Mouse (Mus musculus) retina, postnatal 1 day (tissue): ENCODE data around the gene Cep112.
"Not testable (repeated sequence)": the region's sequence is repeated elsewhere in the genome, so short reads cannot be mapped to it uniquely, and the experiment has no call there.

Source experiments
- DNase-seq: peaks from one replicate; pipeline ENCODE4 v3.0.0-alpha.2; 2012

The Cep112 gene

GRCm38 (mm10) chr11:108809626-108810025 lies 384.6 kb downstream of the Cep112 start:
- no peak for DNase-seq

DNA sequence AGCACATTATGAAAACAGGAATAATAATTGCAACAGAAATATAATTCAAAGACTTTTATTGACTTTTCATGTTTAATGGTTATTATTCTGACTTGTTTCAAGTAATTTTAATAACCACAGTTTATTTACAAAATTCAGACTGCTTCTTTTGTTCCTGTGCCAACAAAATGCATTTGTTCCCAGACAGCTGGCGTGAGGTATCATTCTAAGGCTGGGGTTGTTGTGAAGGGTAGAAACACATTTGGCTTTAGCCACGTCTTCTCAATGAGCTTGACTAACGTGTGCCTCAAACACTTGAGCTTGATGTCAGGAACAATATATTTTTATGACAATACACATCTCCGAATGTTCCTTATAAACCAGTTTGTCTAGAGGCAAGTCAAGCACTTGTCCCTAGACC lies 396.8 kb downstream of the Cep112 start:
- DNase-seq: no peak

DNA sequence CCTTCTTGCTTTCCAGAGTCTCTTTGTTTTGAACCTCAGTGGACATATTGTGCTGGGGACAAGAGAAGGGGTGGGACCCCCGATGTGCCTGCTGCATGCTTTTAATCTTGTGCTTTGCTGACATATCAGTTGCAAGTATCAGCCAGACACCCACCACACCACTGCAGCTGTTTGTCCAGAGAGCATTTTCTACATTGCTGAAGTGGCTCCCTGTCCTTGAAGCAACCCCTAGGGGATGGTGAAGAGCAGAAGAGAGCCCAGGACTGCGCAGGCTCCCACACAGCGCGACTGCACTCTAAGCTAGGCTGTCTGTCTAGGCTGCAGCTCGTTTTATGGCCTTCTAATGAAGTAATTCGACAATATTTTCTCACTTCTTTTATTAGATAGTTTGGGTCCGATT lies 397.3 kb downstream of the Cep112 start:
- DNase-seq: no peak

DNA sequence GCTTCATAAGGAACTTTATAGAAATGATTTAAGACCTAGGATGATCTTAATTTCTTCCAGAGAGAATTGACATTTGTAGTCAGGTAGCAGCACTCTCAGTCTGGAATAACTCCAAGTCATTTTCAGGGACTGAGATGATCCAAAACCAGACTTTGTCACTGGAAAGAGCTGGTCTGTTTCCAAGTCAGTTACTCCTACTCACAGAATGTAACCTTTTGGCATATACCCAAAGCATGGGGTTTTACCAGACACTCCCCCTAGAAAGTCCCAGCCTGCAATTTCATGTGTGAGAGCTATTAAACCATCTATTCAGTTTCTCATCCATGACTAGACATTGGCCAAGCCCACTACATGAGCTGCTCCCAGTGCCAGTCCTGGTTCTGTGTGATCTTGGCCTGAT lies 402.3 kb downstream of the Cep112 start:
- no peak for DNase-seq

DNA sequence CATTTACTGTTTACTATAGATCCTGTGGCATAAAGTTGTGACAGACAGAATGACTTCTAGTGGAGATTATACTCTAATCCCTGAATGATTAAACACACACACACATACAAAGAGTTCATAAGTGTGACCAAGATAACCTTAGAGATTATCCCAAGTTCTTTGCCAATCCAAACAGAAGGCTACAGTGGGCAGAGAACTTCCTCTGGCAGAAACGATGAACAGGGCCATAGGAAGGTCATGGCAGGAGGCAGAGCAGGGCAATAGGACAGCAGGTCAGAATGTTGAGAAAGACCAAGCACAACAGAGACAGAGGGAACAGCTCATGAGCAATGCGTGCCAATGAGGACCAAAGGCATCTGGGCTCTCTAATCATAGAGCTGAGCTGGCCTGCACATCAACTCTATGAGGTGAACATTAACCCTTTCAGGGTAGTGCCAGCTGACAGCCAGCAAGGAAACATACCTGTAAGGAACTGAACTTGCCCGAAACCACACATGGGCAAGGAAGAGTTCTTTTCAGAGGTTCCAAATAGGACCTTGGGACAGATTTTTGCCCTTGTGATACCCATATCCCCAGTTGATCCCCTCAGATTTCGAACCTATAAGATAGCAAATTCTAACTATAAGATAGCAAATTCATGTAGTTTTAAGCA lies 403.5 kb downstream of the Cep112 start:
- no peak for DNase-seq

DNA sequence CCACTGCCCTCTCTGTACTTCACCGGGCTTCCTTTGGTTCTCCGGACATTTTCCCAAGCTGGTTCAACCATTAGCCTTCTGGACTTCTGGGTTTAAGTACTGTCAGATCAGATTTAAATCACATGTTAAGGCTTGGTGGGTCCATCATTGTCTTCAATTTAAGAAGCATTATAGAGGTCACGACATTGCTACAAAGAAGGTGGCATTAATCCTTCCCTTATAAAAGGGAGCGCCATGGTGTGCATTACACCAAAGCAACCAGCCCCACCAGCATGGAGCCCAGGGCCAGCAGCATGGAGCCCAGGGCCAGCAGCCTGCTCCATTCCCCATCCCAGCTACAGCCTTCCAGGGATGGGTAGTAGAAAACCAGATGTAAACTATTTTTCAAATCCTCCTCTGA lies 411.7 kb downstream of the Cep112 start:
- DNase-seq: peak; percentile 71

DNA sequence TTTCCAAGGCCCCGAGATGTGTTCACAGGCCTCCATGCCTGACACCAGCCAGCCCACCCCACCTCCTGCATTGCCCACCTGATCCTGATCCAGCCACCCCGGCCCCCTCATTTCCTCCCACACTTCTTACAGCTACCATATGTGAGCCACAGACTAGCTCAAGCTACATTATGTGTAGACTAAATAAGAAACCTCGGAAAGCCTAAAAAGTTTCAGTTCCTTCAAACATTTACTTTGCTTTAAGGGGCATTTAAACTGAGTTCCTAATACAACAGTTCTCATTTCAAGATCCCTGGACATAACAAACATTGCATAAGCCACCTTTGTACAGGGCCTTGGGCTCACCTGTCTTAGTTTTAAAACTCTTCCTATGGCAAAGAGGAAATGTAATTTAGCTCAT lies 415.2 kb downstream of the Cep112 start:
- DNase-seq: no peak

- no peak for DNase-seq
Observed at GRCm38 (mm10) chr11:108842765-108843164, 417.8 kb downstream of the Cep112 start.

DNA sequence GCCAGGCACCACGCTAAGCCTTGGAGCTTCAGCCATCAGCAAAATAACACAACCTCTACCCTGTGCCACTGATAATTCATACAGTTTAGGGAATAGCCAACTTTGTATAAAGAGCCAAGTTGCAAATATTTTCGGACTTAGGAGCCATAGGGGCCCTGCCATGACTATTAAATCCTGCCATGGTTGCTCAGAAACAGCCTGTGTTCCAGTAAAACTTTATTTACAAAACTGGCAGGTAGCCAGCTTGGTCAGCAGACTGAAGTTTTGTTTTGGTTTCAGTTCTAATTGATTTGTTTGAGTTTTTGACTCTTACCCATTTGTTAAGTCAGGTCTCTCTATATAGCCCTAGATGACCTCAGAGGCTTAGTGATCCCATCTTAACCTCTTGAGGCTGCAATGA lies 421.0 kb downstream of the Cep112 start:
- no peak for DNase-seq

DNA sequence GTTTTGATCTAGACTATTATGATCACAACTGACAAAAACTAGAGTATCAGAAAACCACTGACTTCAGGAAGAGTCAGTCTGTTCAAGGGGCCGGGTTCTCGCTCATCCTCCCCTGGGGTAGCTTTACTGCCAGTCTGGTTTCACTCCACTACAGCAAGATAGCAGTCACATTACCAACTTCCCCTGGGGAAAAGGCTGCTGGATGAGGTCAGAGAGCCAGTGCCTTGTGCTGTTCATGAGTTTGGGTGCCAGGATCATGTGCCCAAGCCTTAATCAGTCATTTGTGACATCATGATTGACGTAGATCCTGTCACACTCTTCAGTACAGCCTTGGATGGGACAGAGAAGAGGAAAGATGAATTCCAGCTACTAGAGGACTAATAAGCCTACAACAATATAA lies 421.5 kb downstream of the Cep112 start:
- no peak for DNase-seq

DNA sequence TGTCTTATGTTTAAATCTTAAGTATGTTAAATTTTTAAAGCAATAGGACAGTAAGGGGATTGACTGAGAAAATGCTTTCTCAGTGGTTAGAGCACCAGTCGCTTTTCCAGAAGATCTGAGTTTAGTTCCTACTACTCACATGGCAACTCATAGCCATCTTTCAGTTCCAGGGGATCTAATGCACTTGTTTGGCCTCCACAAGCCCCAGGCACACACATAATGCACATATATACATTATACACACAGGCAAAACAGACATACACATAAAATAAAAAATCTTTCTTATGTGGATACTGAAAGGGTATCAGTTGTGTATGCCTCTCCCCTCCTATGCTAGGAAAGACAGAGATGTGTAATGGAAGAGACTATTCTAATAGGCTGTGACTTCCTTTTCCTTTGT lies 426.8 kb downstream of the Cep112 start:
- DNase-seq: no peak

DNA sequence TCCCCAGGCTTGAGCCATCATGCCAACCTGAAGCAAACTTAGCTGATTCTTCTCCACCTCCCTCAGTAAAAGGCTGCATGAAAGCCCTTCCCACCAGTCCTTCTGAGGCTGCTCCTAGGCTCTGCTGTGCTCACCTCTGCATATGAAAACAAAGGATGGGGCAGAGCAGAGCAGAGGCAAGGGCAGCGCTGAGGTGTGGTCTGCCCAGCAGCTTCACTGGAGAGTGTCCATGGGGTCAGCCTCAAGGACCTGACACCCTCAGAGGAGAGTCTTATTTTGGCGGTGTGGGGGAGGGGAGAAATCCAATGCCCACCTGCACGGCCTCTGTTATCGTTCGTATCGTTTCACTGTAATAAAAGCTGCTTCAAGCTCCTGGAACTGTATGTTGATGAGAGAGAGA lies 432.3 kb downstream of the Cep112 start:
- DNase-seq: no peak

DNA sequence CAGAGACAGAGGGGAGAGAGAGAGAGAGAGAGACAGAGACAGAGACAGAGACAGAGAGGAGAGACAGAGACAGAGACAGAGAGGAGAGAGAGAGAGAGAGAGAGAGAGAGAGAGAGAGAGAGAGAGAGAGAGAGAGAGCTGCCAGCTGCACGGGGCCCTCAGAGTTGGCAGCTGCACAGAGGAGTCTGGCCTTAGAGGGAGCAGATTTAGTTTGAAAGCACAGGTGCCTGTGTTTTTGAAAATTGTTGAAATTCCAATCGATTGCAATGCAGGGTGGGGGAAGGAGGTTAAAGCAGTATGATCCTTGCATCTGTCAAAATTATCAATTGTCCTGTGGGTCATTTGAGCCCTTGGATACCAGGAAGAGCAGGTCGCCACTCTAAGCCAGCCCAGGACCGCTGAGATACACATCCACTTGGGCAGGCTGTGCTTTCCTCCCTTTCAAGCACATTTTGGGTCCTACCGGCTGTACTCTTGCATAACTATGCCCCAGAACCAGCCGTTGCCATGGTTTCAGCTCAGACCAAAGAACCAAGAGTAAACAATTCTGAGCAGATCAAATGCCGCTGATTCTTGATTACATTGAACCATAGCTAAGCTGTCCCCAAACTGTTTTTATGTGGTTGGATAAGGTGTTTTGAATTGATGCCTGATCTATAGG lies 432.8 kb downstream of the Cep112 start:
- no peak for DNase-seq

GRCm38 (mm10) chr11:108858339-108858804 lies 433.4 kb downstream of the Cep112 start:
- DNase-seq: no peak

DNA sequence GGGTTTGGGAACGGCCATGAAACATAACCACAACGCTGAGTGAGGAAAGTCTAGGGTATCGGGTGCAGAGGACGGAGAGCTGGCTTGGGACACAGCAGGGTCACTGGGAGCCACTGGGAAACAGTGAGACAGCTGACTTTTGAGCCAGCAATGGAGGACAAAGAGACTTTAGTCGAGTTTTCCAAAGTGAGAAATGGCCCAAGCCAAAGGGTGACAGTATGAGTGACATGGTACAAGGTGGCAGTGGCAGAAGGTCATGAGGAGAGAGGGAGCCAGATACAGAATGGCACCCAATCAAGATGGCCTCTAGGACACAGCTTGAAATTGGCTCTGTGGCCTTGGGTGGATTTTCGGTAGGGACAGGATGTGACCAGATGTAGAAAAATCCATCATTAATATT lies 433.9 kb downstream of the Cep112 start:
- no peak for DNase-seq

DNA sequence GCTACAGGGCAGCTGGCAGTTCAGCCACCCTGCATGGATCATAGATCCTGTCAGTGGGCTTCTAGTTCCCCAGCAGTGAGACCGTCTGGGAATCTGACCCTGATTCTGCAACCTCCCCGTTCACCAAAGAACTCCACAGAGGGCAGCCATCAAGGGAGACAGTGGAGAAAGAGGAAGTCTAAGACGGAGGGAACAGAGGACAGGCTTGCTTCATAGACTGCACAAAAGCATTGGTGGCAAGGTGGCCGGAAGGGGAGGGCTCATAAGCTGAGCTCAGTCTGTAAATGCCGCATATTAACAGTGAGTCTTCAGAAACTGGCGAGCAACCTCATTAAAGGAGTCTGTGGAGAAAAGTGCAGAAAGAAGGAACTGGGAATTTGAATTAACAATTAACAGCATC lies 437.4 kb downstream of the Cep112 start:
- no peak for DNase-seq

DNA sequence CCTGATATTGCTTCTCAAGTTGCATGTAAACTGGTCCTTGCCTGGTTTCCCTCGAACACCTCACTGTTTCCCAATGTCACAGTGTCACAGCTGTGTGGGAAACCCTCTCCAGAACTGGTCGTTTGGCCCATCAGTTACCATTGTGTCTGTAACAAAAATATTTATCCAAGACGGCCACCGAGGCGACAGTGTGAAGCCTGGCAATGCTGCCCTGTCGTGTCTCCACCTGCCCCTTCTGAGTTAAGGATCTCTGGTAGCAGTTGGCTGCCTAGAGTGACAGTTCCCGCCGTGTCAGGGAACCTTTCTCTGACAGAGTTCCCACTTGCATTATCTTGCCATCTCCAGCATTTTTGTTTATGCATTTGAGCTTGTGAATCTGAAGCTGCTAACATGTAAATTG lies 440.8 kb downstream of the Cep112 start:
- no peak for DNase-seq

- DNase-seq: no peak
Observed at GRCm38 (mm10) chr11:108867538-108867937, 442.5 kb downstream of the Cep112 start.

DNA sequence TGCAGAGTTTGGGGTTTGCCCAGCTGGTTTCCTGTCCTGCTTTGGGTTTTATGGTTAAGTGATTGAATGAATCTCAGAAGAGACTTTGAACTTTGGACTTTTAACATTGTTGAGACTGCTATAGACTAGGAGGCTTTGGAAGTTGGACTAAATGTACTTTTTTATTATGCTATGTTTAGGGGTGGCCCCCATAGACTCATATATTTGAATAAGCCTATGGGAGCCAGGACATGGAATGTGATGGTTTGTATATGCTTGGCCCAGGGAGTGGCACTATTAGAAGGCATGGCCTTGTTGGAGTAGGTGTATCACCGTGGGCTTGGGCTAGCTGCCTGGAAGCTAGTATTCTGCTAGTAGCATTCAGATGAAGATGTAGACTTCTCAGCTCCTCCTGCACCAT lies 446.3 kb downstream of the Cep112 start:
- not testable (repeated sequence) for DNase-seq

DNA sequence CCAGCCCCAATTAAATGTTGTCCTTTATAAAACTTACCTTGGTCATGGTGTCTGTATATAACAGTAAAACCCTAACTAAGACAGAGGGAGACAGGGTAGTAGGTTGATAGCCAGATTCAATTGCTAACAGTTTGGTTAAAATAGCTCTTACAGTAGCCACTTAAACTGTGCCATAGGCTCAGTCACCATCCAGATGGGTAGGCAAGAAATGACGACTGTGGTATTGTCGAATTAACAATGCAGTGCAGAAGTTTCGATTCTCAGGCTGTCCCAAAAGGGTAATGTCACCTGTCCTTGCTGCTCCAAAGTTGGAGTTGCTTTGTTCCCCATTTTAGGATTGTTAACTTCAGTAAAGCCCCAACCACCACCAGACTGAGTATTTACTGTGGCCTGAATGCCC lies 446.8 kb downstream of the Cep112 start:
- DNase-seq: no peak

GRCm38 (mm10) chr11:108876633-108877205 lies 451.7 kb downstream of the Cep112 start:
- DNase-seq: no peak

DNA sequence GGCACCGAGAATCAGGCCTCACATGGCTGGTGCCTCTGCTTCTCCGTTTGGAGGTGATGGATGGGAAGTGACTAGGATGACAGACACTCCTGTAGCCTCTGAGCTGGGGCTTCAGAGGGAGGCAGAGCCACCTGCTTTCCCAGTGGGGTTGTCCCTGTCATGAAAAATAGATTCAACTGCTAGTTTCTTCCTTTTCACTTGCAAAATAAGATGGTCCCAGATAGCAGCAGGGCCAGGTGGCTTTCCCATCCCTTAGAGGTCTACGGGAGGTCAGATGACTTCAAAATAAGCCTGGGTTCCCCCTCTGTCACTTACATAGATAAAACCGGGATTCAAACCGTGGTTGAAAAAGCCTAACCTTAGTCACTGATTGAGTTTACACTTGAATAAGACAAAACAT lies 452.5 kb downstream of the Cep112 start:
- no peak for DNase-seq

DNA sequence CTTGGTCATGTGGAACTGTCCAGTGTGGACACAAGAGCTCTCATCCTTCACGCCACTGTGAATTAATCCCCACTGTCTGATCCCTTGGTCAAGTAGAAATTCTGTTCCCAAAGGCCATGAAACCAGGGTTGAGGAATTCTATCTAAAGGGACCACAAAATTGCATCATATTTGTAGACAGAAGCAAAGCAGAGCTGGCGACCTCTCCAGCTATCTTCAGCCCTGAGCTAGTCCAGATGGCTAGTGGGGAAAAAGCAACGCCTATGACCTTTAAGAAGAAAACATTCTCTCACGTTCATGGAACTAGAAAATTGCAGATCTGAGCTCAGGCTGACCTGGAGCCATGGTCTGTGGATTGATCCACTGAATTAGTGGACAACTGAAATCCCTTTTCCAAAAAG lies 455.6 kb downstream of the Cep112 start:
- DNase-seq: no peak

DNA sequence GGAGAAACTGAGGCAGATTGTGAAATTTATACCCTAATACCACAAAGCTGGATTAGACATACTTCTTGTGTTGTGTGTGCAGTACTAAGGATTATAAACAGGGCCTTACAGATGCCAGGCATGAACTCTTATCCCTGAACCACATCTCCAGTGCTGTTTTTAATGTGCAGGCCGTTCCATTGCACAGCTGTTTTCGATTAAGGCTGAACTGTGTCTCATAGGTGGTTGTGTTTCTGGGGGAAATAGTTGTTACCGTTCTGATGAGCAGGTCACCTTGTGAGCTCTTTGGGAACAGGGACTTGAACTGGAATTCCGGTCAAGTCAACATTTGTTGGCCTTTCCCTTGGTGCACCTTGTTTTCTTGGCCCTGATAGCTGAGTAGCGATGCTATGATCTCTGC lies 456.7 kb downstream of the Cep112 start:
- DNase-seq: no peak
